Mouse (Mus musculus) large intestine, adult 2 months (tissue): ENCODE results near the gene Olfr1289. TPM values are rescaled to one million over a fixed set of nuclear protein-coding genes. Genes with fewer than 3 reads are reported as not detected.

Source experiments
- DNase-seq: peaks from one replicate; pipeline ENCODE4 v3.0.0-alpha.2; 2012; ENCODE audit warnings: low read depth, low spot score
- WGBS: fragments of 180-500 bp; shearing (Covaris S2); methylation state at CpG from one replicate; pipeline ENCODE4 v1.1.7; 2018; 5-methylcytosine and 5-hydroxymethylcytosine counted together
- polyA plus RNA-seq: library from polyadenylated mRNA; depleted of rRNA; stranded (reverse); fragments of >200 nt; gene quantifications from 2 replicates; pipeline ENCODE4 v1.2.3, GENCODE M21; 2012; rRNA removed

Olfr1289 gene
- not detected in 2 replicates for polyA plus RNA-seq

DNA sequence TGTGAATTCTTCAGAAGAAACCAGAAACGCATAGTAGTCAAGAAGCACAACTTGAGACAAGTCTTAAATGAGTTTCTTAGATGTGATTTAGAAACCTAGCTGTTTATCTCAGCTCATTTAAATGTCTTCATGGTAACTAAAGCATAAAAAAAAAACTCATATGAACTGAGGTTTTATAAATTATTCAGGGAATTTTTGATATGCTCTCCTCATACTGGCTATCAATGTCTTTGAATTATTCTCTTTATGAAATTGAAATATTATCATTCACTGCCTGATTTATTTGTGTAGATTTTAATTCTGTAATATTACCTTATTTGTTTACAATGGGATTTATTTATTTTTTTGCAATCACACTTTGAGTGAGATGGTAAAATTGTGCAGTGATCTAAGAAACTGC, at the start of gene Olfr1289:
Gene Olfr1289, plus strand, starts transcription at position 301 of the 400 bp plus-strand sequence.
- DNase-seq: no peak
- 70% methylated on average over 1 of the region's 1 CpGs for WGBS

DNA sequence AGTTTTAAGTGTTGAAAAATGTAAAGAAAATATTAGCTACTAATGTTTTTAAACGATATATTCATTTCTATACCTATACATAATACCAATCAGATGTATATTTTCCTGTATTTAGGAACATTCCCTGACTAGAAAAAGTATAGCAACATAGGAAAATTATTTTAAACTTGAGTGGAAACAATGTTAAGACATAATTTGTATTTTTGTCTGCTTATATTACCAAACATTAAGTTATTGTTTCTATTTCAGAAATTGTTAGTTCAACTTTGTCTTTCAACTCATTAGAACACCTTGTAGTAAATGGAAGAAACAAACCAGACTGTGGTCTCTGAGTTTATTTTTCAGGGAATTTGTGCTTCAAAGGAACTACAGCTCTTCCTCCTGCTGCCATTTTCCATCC, 31.8 kb upstream of the Olfr1289 start, which contains the start of gene Olfr1287:
Gene Olfr1287, plus strand, starts transcription at position 301 of the 400 bp plus-strand sequence.
- DNase-seq: no peak
- 41% methylated on average over 1 of the region's 1 CpGs for WGBS

DNA sequence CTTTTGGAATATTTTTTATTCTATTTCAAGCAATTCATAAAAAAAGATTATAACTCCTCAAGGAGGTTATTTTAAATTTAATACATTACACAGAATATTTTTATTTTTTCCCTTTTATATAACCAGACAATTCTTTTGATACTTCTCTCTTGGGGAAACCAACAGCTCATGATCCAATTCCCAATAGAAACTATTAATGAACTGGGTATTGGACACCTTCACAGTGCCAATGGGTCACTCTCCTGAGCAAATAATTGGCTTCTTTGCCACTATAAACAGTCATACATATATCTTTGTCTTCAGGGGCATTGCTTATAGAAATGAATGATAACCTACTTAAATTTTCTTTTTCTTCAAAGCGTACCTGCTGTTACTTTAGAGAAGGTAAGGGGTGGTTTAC, 6.8 kb upstream of the Olfr1289 start, which contains the start of gene Olfr1288:
Gene Olfr1288, plus strand, starts transcription at position 301 of the 400 bp plus-strand sequence.
- 93% methylated on average over 1 of the region's 1 CpGs for WGBS

DNA sequence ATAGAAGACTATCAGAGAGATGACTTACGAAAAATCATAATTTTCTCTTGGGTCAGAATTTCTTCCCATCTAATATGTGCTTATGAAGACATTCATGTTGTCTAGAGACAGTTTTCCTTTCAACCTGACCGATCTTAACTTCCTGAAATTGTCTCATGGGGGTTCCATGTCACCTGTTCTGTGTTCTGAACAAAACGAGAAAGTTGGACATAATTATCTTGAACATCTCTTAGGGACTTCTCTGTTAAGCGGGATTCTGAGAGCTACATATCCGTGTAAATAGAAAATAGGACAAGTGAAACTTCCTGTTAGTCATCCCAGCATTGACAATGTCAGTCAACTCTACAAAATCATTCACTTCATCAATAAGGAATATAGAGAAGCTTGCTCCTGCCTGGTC, 13.1 kb downstream of the Olfr1289 start, which contains the start of gene Olfr1290:
Gene Olfr1290, minus strand, starts transcription at position 101 of the 400 bp plus-strand sequence.
- 73% methylated on average over 5 of the region's 5 CpGs for WGBS
- no peak for DNase-seq

More for the DNA sequence above, 6.8 kb upstream of the Olfr1289 start, which contains the start of gene Olfr1288:
- DNase-seq: no peak

DNA sequence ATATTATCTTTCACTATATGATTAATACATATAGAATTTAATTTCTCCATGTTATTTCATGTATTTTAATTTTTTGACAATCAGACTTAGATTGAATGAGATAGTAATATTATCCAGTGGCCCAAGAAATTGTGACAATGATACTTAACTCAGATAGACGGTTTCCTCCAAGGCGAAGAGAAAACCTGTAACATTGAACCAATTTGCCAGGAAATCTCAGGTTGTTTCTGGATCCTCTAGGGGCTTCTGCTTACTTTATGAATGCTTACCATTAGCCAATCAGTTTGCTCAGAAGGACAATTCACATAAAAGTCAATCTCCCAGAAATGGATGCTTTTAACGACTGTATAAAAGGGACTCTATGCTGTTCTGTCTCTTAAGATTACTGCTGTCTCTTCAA, 16.3 kb downstream of the Olfr1289 start, which contains the start of gene Olfr1291-ps1:
Gene Olfr1291-ps1, plus strand, starts transcription at position 301 of the 400 bp plus-strand sequence.
- WGBS: 82% methylated on average over 3 of the region's 3 CpGs
- DNase-seq: no peak

DNA sequence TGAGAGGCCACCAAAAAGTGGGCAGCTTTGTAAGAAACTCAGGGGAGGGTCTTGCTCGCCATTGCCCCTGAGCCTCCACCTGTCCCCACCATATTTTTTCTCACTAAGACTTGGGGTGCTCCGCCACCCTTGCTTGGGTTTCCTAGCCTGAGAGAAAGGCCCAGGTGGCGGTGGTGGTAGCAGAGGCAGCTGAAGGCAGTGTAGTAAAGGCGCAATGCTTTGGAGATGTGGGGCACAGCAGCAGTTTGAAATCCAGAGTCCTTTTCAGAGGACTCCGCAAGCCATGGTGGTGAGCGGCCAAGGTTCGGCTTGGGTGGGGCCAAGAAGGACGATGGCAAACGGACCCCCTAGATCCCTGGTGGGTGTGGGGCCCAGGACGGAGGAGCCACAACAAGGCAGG, 36.8 kb downstream of the Olfr1289 start:
- DNase-seq: no peak
- WGBS: 86% methylated on average over 10 of the region's 10 CpGs

DNA sequence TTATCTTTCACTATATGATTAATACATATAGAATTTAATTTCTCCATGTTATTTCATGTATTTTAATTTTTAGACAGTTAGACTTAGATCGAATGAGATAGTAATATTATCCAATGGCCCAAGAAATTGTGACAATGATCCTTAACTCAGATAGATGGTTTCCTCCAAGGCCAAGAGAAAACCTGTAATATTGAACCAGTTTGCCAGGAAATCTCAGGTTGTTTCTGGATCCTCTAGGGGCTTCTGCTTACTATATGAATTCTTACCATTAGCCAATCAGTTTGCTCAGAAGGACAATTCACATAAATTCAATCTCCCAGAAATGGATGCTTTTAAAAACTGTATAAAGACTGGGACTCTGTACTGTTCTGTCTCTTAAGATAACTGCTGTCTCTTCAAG, 44.3 kb downstream of the Olfr1289 start, which contains the start of gene Olfr1293-ps:
Gene Olfr1293-ps, plus strand, starts transcription at position 301 of the 400 bp plus-strand sequence.
- DNase-seq: no peak
- 81% methylated on average over 1 of the region's 1 CpGs for WGBS

Other genes with a start within 250 kb of the Olfr1289 start
- gene Olfr1275, start 245.5 kb upstream of the Olfr1289 start, polyA plus RNA-seq: not detected in 2 replicates
- not detected in 2 replicates for gene Olfr1276, start 226.3 kb upstream of the Olfr1289 start, polyA plus RNA-seq
- not detected in 2 replicates for gene Olfr1277, start 206.7 kb upstream of the Olfr1289 start, polyA plus RNA-seq
- gene Olfr1278, start 190.7 kb upstream of the Olfr1289 start, polyA plus RNA-seq: not detected in 2 replicates
- not detected in 2 replicates for gene Olfr1279, start 180.2 kb upstream of the Olfr1289 start, polyA plus RNA-seq
- gene Olfr1280, start 166.8 kb upstream of the Olfr1289 start, polyA plus RNA-seq: not detected in 2 replicates
- not detected in 2 replicates for gene Olfr1281, start 154.3 kb upstream of the Olfr1289 start, polyA plus RNA-seq
- not detected in 2 replicates for gene Olfr1282, start 144.7 kb upstream of the Olfr1289 start, polyA plus RNA-seq
- gene Olfr1283, start 114.0 kb upstream of the Olfr1289 start, polyA plus RNA-seq: not detected in 2 replicates
- gene Olfr1284, start 105.3 kb upstream of the Olfr1289 start, polyA plus RNA-seq: not detected in 2 replicates
- gene Olfr1286, start 57.7 kb upstream of the Olfr1289 start, polyA plus RNA-seq: not detected in 2 replicates
- not detected in 2 replicates for gene Olfr1287, start 31.7 kb upstream of the Olfr1289 start, polyA plus RNA-seq
- not detected in 2 replicates for gene Olfr1288, start 6.7 kb upstream of the Olfr1289 start, polyA plus RNA-seq
- not detected in 2 replicates for gene Olfr1290, start 13.0 kb downstream of the Olfr1289 start, polyA plus RNA-seq
- gene Olfr1291-ps1, start 16.4 kb downstream of the Olfr1289 start, polyA plus RNA-seq: not detected in 2 replicates
- not detected in 2 replicates for gene Olfr1293-ps, start 44.4 kb downstream of the Olfr1289 start, polyA plus RNA-seq
- gene Olfr1294, start 59.5 kb downstream of the Olfr1289 start, polyA plus RNA-seq: not detected in 2 replicates
- not detected in 2 replicates for gene Olfr1295, start 88.9 kb downstream of the Olfr1289 start, polyA plus RNA-seq
- not detected in 2 replicates for gene Olfr1297, start 145.7 kb downstream of the Olfr1289 start, polyA plus RNA-seq
- gene Olfr1298, start 168.4 kb downstream of the Olfr1289 start, polyA plus RNA-seq: not detected in 2 replicates
- gene Olfr1299, start 180.6 kb downstream of the Olfr1289 start, polyA plus RNA-seq: not detected in 2 replicates